Mouse (Mus musculus) subcutaneous adipose tissue, adult 2 months (tissue): ENCODE measurements around the gene 1700123K08Rik. TPM values are rescaled to one million over a fixed set of nuclear protein-coding genes. Genes with fewer than 3 reads are reported as not detected.

ENCODE experiments used
- polyA plus RNA-seq: library from polyadenylated mRNA; depleted of rRNA; stranded (reverse); fragments of >200 nt; gene quantifications from 2 replicates; pipeline ENCODE4 v1.2.3, GENCODE M21; 2012; ENCODE audit warnings: low replicate concordance; rRNA removed

1700123K08Rik gene
- polyA plus RNA-seq: not detected in 2 replicates

DNA sequence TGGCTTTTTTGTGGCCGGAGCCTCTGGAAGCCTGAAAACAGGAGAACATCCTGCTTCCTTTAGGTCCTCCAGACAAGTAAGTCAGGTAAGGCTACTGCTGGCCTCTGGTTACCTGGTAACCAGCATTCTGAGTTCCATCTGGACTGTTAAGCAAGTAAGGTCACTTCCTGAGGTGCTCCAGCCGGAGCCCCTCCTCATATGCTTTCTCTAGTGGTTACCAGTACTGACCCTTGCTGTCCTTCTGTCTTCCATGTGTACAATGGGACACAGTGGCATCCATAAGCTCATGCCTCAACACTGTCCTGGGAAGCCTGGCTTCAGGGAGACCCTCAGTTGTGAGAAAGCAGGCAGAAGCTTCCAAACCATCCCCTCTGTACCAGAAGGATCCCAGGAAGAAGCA, at the start of gene 1700123K08Rik:
Gene 1700123K08Rik, minus strand, starts transcription at position 101 of the 400 bp plus-strand sequence.

Other genes starting within 250 kb of the 1700123K08Rik start
- gene Pvrig, start 222.8 kb downstream of the 1700123K08Rik start, polyA plus RNA-seq: 0.29 and 2.0 TPM in 2 replicates
- 3.6 and 6.4 TPM in 2 replicates for gene Zfp157, start 123.2 kb downstream of the 1700123K08Rik start, polyA plus RNA-seq
- 8.7 and 12.5 TPM in 2 replicates for gene Zfp68, start 55.0 kb upstream of the 1700123K08Rik start, polyA plus RNA-seq
- 1.7 and 3.7 TPM in 2 replicates for gene A430033K04Rik, start 58.1 kb upstream of the 1700123K08Rik start, polyA plus RNA-seq
- 30.6 and 48.0 TPM in 2 replicates for gene Fam20c, start 189.8 kb upstream of the 1700123K08Rik start, polyA plus RNA-seq